Mouse (Mus musculus) bone marrow, adult 2 months (tissue): ENCODE measurements at regions not wholly inside any gene's neighbourhood (a gene's known extent, or its start where the extent isn't known, plus 50 kb on each side); places are given as distances from the start of the nearest gene placed in this dataset.

Experiments
- CTCF ChIP-seq: fragments of 200-500 bp; IDR thresholded peaks from 2 replicates; pipeline ENCODE4 v1.5.1; 2011; ENCODE audit warnings: low read length, control low read depth; ENCODE audit not compliant: control insufficient read depth, insufficient read depth
- POLR2A ChIP-seq: fragments of 200-500 bp; IDR thresholded peaks from 2 replicates; pipeline ENCODE4 v1.6.1; 2011; ENCODE audit warnings: low read depth, mild to moderate bottlenecking, control low read depth, low read length, borderline replicate concordance; ENCODE audit not compliant: control insufficient read depth

GRCm38 (mm10) chr10:126813051-126813593, 88.0 kb downstream of the Atp23 start:
- TF ChIP-seq CTCF (peak; percentile 6; the same call in 1 of the 2 replicates), POLR2A (no peak)
